Mouse (Mus musculus) frontal cortex, adult 2 months (tissue): ENCODE measurements around the gene Ceacam14. TPM values are rescaled to one million over a fixed set of nuclear protein-coding genes. Genes with fewer than 3 reads are reported as not detected.

Experiments used
- DNase-seq, 2 experiments: peaks; one replicate each; pipeline ENCODE4 v3.0.0; 2022; ENCODE audit warnings: low spot score in 1 of 2; ENCODE audit errors: extremely low spot score in 1 of 2
- polyA plus RNA-seq: library from polyadenylated mRNA; depleted of rRNA; stranded (reverse); fragments of >200 nt; gene quantifications from 2 replicates; pipeline ENCODE4 v1.2.3, GENCODE M21; 2012; rRNA removed

Ceacam14 gene
- polyA plus RNA-seq = 1.2 and 3.1 TPM in 2 replicates

GRCm38 (mm10) chr7:17812333-17812732 is at the start of gene Ceacam14:
TSS of gene Ceacam14 (plus strand) at chr7:17812633.
- DNase-seq = no peak

Other genes starting within 250 kb of the Ceacam14 start
- gene Ceacam5, start 99.4 kb upstream of the Ceacam14 start, polyA plus RNA-seq = 0.46 and 1.5 TPM in 2 replicates
- 0.36 and 0.61 TPM in 2 replicates for gene Gm5155, start 59.1 kb downstream of the Ceacam14 start, polyA plus RNA-seq
- 1.7 and 2.8 TPM in 2 replicates for gene Ceacam11, start 159.5 kb downstream of the Ceacam14 start, polyA plus RNA-seq
- gene Ceacam13, start 197.3 kb downstream of the Ceacam14 start, polyA plus RNA-seq = 0.28 and 1.7 TPM in 2 replicates